Mouse (Mus musculus): ENCODE results near the gene Kcnip1. TPM values are rescaled to one million over a fixed set of nuclear protein-coding genes. Genes with fewer than 3 reads are reported as not detected.

The Kcnip1 gene
- polyA plus RNA-seq, 1 experiment from 2014 or later, result 110 TPM

DNA sequence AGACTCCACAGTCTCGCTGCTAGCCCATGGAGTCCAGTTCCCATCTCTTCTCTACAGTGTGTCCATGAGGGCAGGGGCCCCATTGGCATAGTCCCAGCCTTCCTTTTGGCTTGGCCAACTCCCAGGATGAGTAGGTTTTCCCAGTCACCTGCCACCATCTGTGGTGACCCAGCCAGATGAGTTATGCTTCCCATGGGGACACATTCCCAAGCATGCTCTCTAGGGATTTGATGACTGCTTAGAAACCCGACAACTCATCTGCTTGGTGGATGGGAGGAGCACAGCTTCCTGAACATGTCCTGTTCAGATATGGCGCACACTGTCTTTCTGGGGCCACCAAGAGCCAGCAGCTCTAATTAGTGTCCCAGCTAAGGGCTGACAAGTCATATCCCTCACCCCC is 252.8 kb downstream of the Kcnip1 start:
- Histone ChIP-seq H3K4me1 (replicated peaks; ENCODE audit: control insufficient read depth, insufficient read depth, low read length) (peaks cover 11% of the 10 kb centered on the region; the same call in 1 of the 2 replicates), H3K36me3 (replicated peaks; ENCODE audit: control insufficient read depth, insufficient read depth) (no peaks in the 10 kb centered on the region), H3K27ac (no peak overlapping the region), H3K4me3 (replicated peaks; ENCODE audit: low read length) (no peak overlapping the region), H3K9ac (no peak overlapping the region), H3K27me3 (ENCODE audit: control insufficient read depth, insufficient read depth, low read length) (no peaks in the 10 kb centered on the region), H3K4me2 (replicated peaks) (no peak overlapping the region), H3K9me3 (ENCODE audit: control insufficient read depth, low read length) (no peaks in the 10 kb centered on the region)
- ATAC-seq (ENCODE audit: low FRiP score) (no peak), DNase-seq (ENCODE audit: low spot score) (no peak)
- WGBS, result 86% methylated on average over 3 of the region's 3 CpGs

GRCm38 (mm10) chr11:33736426-33736825 is 256.5 kb downstream of the Kcnip1 start:
- ATAC-seq (ENCODE audit: low FRiP score) (no peak), DNase-seq (ENCODE audit: low spot score) (no peak)
- no peak overlapping the region for H3K27ac ChIP-seq
- H3K27me3 ChIP-seq (ENCODE audit: control insufficient read depth, insufficient read depth, low read length), result no peaks in the 10 kb centered on the region
- H3K9ac ChIP-seq, result no peak overlapping the region
- H3K4me3 ChIP-seq (replicated peaks; ENCODE audit: low read length), result no peak overlapping the region
- 0 out of 2 replicates have a peak, but pooled peaks cover 2% of the 10 kb centered on the region for H3K4me1 ChIP-seq (replicated peaks; ENCODE audit: control insufficient read depth, insufficient read depth, low read length)
- H3K4me2 ChIP-seq (replicated peaks), result no peak overlapping the region
- no peaks in the 10 kb centered on the region for H3K9me3 ChIP-seq (ENCODE audit: control insufficient read depth, low read length)
- WGBS, result 40% methylated on average over 10 of the region's 10 CpGs
- no peaks in the 10 kb centered on the region for H3K36me3 ChIP-seq (replicated peaks; ENCODE audit: control insufficient read depth, insufficient read depth)

DNA sequence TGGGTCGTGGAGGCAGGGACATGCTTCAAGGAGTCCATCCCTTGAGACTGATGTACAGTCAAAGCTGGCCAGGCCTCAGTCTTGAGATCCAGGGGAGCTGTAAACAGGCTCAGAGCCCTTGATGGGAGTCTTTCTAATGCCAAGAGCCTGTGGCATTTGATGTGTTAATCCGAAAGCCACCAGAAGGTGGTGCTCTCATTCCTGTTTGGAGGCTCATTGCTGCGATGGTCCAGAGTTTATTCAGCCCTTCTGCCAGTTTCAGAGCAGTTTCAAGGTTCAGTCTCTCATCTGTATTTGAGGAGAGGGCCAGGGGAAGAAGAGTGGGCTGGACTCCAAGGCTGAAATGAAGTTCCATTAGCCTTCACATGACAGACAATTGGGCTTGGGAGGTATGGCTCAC is 259.7 kb downstream of the Kcnip1 start:
- no peak overlapping the region for H3K27ac ChIP-seq
- H3K36me3 ChIP-seq (replicated peaks; ENCODE audit: control insufficient read depth, insufficient read depth), result no peaks in the 10 kb centered on the region
- H3K4me2 ChIP-seq (replicated peaks), result no peak overlapping the region
- H3K4me3 ChIP-seq (replicated peaks; ENCODE audit: low read length), result no peak overlapping the region
- 11% methylated on average over 3 of the region's 3 CpGs for WGBS
- no peaks in the 10 kb centered on the region for H3K27me3 ChIP-seq (ENCODE audit: control insufficient read depth, insufficient read depth, low read length)
- H3K9ac ChIP-seq, result no peak overlapping the region
- H3K4me1 ChIP-seq (replicated peaks; ENCODE audit: control insufficient read depth, insufficient read depth, low read length), result 0 out of 2 replicates have a peak, but pooled peaks cover 2% of the 10 kb centered on the region
- ATAC-seq (ENCODE audit: low FRiP score) (no peak), DNase-seq (ENCODE audit: low spot score) (peak; percentile 95)
- H3K9me3 ChIP-seq (ENCODE audit: control insufficient read depth, low read length), result no peaks in the 10 kb centered on the region

DNA sequence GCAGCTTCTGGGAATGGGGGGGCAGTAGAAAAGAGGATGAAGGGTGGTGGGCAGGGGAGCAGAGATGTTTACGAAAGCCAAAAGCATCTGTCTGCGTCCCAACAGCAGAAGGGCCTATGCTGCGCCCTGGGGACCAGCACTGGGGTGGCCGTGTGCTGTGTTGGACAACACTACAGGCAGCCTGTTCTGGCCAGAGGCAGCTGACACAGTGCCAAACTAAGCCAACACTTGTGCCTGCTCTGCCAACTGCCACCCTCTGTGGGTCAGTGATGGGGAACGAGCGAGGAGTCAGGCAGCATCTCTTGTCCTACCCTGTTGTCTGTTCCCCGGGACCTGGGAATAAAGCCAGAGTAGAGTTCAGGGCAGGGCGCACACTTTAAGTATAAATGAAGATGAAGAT is 260.6 kb downstream of the Kcnip1 start:
- no peak; the same call in 1 of the 2 replicates for ATAC-seq (ENCODE audit: low FRiP score)
- WGBS, result 79% methylated on average over 8 of the region's 8 CpGs
- no peak overlapping the region for H3K4me2 ChIP-seq (replicated peaks)
- H3K4me3 ChIP-seq (replicated peaks; ENCODE audit: low read length), result no peak overlapping the region
- no peak overlapping the region for H3K27ac ChIP-seq
- no peaks in the 10 kb centered on the region for H3K36me3 ChIP-seq (replicated peaks; ENCODE audit: control insufficient read depth, insufficient read depth)
- no peaks in the 10 kb centered on the region for H3K27me3 ChIP-seq (ENCODE audit: control insufficient read depth, insufficient read depth, low read length)
- H3K4me1 ChIP-seq (replicated peaks; ENCODE audit: control insufficient read depth, insufficient read depth, low read length), result 0 out of 2 replicates have a peak, but pooled peaks cover 2% of the 10 kb centered on the region
- no peak for DNase-seq (ENCODE audit: low spot score)
- H3K9ac ChIP-seq, result no peak overlapping the region
- H3K9me3 ChIP-seq (ENCODE audit: control insufficient read depth, low read length), result no peaks in the 10 kb centered on the region

GRCm38 (mm10) chr11:33721297-33721696 is 271.7 kb downstream of the Kcnip1 start:
- WGBS, result 28% methylated on average over 7 of the region's 7 CpGs
- Histone ChIP-seq H3K36me3 (replicated peaks; ENCODE audit: control insufficient read depth, insufficient read depth) (no peaks in the 10 kb centered on the region), H3K27me3 (ENCODE audit: control insufficient read depth, insufficient read depth, low read length) (0 out of 2 replicates have a peak, but pooled peaks cover 4% of the 10 kb centered on the region), H3K27ac (no peak overlapping the region), H3K9me3 (ENCODE audit: control insufficient read depth, low read length) (no peaks in the 10 kb centered on the region), H3K4me1 (replicated peaks; ENCODE audit: control insufficient read depth, insufficient read depth, low read length) (no peaks in the 10 kb centered on the region), H3K4me2 (replicated peaks) (no peak overlapping the region), H3K4me3 (replicated peaks; ENCODE audit: low read length) (no peak overlapping the region), H3K9ac (no peak overlapping the region)
- DNase-seq (ENCODE audit: low spot score) (peak; percentile 90), ATAC-seq (ENCODE audit: low FRiP score) (peak; percentile 69; the same call in 1 of the 2 replicates)

DNA sequence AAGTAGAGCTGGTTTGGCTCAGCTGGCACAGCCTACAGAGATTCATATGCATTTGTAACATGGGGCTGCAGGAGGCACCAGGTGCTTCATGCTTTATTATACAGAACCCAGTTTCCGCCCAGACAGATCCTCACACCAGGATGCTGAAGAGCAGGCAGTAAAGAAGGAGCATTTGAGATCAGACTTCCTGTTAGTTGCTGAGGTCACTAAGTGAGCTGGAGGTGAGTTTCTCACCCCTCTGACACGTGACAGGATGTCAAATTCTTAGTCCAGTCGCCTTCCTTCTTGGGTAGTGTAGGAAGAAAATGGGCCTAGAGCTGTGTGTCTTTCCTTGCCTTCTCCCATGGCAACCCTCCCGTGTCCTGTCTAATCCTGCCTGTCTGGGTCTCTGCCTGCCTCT is 286.2 kb downstream of the Kcnip1 start:
- Histone ChIP-seq H3K4me1 (replicated peaks; ENCODE audit: control insufficient read depth, insufficient read depth, low read length) (no peaks in the 10 kb centered on the region; the same call in 1 of the 2 replicates), H3K9ac (no peak overlapping the region), H3K9me3 (ENCODE audit: control insufficient read depth, low read length) (no peaks in the 10 kb centered on the region), H3K27me3 (ENCODE audit: control insufficient read depth, insufficient read depth, low read length) (no peaks in the 10 kb centered on the region), H3K27ac (no peak overlapping the region), H3K36me3 (replicated peaks; ENCODE audit: control insufficient read depth, insufficient read depth) (no peaks in the 10 kb centered on the region), H3K4me3 (replicated peaks; ENCODE audit: low read length) (no peak overlapping the region), H3K4me2 (replicated peaks) (no peak overlapping the region)
- 34% methylated on average over 4 of the region's 4 CpGs for WGBS
- DNase-seq (ENCODE audit: low spot score), result no peak
- no peak for ATAC-seq (ENCODE audit: low FRiP score)

DNA sequence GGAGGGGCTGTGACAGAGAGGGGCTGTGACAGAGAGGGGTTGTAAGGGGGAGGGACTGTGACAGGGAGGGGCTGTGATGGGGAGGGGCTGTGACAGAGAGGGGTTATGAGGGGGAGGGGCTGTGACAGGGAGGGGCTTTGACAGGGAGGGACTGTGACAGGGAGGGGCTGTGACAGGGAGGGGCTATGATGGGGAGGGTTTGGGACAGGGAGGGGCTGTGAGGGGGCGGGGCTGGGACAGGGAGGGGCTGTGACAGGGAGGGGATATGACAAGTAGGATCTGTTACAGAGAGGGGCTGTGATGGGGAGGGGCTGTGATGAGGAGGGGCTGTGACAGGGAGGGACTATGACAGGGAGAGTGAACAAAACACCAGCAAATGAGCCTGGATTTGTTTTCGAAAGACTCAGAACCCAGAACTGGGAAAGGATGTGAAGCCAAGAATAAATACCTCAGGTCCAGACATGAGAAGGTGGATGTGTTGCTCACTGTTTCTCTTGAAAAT is 290.9 kb downstream of the Kcnip1 start:
- Histone ChIP-seq H3K9me3 (ENCODE audit: control insufficient read depth, low read length) (no peaks in the 10 kb centered on the region), H3K9ac (no peak overlapping the region), H3K4me2 (replicated peaks) (no peak overlapping the region), H3K4me1 (replicated peaks; ENCODE audit: control insufficient read depth, insufficient read depth, low read length) (no peaks in the 10 kb centered on the region; the same call in 1 of the 2 replicates), H3K27ac (no peak overlapping the region), H3K36me3 (replicated peaks; ENCODE audit: control insufficient read depth, insufficient read depth) (no peaks in the 10 kb centered on the region), H3K4me3 (replicated peaks; ENCODE audit: low read length) (no peak overlapping the region), H3K27me3 (ENCODE audit: control insufficient read depth, insufficient read depth, low read length) (no peaks in the 10 kb centered on the region)
- ATAC-seq (ENCODE audit: low FRiP score) (no peak), DNase-seq (ENCODE audit: low spot score) (no peak)
- 33% methylated on average over 2 of the region's 2 CpGs for WGBS

GRCm38 (mm10) chr11:33701236-33701957 is 291.6 kb downstream of the Kcnip1 start:
- Histone ChIP-seq H3K27me3 (ENCODE audit: control insufficient read depth, insufficient read depth, low read length) (no peaks in the 10 kb centered on the region), H3K9me3 (ENCODE audit: control insufficient read depth, low read length) (no peaks in the 10 kb centered on the region), H3K4me3 (replicated peaks; ENCODE audit: low read length) (no peak overlapping the region), H3K27ac (no peak overlapping the region), H3K4me1 (replicated peaks; ENCODE audit: control insufficient read depth, insufficient read depth, low read length) (no peaks in the 10 kb centered on the region; the same call in 1 of the 2 replicates), H3K36me3 (replicated peaks; ENCODE audit: control insufficient read depth, insufficient read depth) (no peaks in the 10 kb centered on the region), H3K9ac (no peak overlapping the region), H3K4me2 (replicated peaks) (no peak overlapping the region)
- DNase-seq (ENCODE audit: low spot score) (no peak), ATAC-seq (ENCODE audit: low FRiP score) (no peak)
- 71% methylated on average over 1 of the region's 1 CpGs for WGBS

DNA sequence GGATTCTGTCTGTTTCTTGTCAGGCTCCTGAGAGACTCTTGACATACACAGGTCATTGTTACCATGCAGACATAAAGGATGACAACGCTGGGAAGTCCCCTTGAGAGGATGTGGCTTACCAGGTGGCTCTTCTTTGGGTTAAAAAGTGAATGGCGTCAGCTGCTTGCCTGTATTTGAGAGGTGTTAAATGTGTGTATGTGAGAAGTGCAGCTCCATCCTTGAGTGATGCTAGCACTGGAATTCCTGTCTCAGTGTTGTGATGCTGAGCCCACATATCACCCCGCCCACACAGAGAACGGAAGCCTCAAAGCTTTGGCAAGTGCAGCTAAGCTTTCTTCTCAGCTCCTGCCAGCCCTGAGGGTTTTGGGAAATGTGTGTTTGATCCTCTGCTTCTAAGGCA is 292.2 kb downstream of the Kcnip1 start:
- Histone ChIP-seq H3K36me3 (replicated peaks; ENCODE audit: control insufficient read depth, insufficient read depth) (no peaks in the 10 kb centered on the region), H3K9ac (no peak overlapping the region), H3K4me3 (replicated peaks; ENCODE audit: low read length) (no peak overlapping the region), H3K4me1 (replicated peaks; ENCODE audit: control insufficient read depth, insufficient read depth, low read length) (no peaks in the 10 kb centered on the region; the same call in 1 of the 2 replicates), H3K27me3 (ENCODE audit: control insufficient read depth, insufficient read depth, low read length) (no peaks in the 10 kb centered on the region), H3K9me3 (ENCODE audit: control insufficient read depth, low read length) (no peaks in the 10 kb centered on the region), H3K4me2 (replicated peaks) (no peak overlapping the region), H3K27ac (no peak overlapping the region)
- DNase-seq (ENCODE audit: low spot score) (no peak), ATAC-seq (ENCODE audit: low FRiP score) (no peak)
- WGBS, result 72% methylated on average over 4 of the region's 4 CpGs

Data from hindbrain, embryonic 14.5 days (tissue).